Mouse (Mus musculus): Measurements from ENCODE around the gene Ano8. TPM values are rescaled to one million over a fixed set of nuclear protein-coding genes. Genes with fewer than 3 reads are reported as not detected.

The Ano8 gene
- polyA plus RNA-seq, 1 experiment from 2014 or later, result 3.2 TPM

DNA sequence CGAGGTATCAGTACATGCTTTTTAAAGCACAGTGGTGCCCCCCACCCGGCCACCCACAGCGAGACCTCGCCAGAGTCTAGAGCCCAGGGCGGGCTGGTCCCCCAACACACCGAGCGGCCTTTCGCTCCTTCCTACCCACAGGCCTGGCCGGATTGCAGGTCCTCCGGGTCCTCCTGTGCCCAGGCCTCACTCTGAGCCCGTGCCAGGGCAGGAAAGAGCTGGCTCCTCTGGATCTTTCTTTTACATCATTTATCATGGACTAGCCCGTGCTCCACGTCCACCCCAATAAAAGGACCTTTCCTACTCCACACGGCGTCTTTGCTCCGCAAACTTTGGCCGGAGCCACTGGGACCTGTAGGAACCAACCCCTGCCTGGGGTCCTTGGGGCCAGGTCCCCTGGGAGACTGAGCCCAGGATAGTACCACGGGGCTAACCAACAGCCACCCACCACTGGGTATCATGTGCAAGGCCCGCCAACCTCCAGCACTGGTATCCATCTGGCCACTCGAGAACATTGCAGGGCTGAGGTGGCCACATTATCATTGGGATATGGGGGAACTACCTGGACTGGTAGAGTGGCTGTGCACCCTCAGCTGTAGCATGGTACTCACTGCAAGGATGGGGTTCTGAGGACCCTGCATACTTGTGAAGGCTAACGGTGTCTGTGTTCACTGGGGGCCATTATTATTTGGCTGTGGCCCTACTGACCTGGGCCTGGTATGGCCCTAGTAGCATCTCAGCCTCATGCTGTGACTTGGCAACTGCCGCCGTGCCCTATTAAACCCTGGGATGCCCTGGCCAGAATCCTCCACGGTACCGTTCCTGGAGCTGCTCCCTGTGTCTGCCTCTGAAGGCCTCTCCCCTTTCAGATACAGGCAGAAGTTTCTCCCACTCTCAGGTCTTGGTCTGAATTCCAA is 10.7 kb downstream of the Ano8 start:
- Histone ChIP-seq H3K27me3 (replicated peaks; ENCODE audit: low read depth, poor library complexity, severe bottlenecking) (peaks cover 19% of the 10 kb centered on the region), H3K4me1 (peaks cover 34% of the 10 kb centered on the region), H3K27ac (replicated peaks) (no peak overlapping the region), H3K36me3 (replicated peaks) (peaks cover 81% of the 10 kb centered on the region), H3K9me3 (no peaks in the 10 kb centered on the region), H3K4me3 (peak overlapping the region; percentile 71)
- DNase-seq (ENCODE audit: low spot score), result no peak
- WGBS, result 89% methylated on average over 25 of the region's 25 CpGs

DNA sequence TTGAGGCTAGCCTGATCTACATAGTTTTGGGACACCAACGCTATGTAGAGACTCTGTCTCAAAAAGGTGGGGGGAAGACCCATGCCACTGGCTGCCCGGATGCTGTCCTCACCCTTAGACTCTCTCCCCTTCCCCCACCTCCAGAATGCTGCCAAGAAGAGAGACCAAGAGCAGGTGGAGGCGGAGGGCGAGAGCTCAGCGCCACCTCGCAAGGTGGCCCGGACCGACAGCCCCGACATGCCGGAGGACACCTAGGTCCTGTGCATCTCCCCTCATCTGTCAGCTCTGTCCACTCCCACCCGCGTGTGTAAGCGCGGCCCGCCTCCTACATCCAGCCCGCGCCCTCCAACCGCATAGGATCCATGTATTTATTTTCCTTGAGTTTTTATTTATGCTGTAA is 11.4 kb downstream of the Ano8 start:
- no peak for DNase-seq (ENCODE audit: low spot score)
- H3K27ac ChIP-seq (replicated peaks), result no peak overlapping the region
- H3K36me3 ChIP-seq (replicated peaks), result peaks cover 74% of the 10 kb centered on the region
- peaks cover 19% of the 10 kb centered on the region for H3K27me3 ChIP-seq (replicated peaks; ENCODE audit: low read depth, poor library complexity, severe bottlenecking)
- peaks cover 40% of the 10 kb centered on the region for H3K4me1 ChIP-seq
- 96% methylated on average over 18 of the region's 18 CpGs for WGBS
- no peaks in the 10 kb centered on the region for H3K9me3 ChIP-seq
- no peak overlapping the region for H3K4me3 ChIP-seq

DNA sequence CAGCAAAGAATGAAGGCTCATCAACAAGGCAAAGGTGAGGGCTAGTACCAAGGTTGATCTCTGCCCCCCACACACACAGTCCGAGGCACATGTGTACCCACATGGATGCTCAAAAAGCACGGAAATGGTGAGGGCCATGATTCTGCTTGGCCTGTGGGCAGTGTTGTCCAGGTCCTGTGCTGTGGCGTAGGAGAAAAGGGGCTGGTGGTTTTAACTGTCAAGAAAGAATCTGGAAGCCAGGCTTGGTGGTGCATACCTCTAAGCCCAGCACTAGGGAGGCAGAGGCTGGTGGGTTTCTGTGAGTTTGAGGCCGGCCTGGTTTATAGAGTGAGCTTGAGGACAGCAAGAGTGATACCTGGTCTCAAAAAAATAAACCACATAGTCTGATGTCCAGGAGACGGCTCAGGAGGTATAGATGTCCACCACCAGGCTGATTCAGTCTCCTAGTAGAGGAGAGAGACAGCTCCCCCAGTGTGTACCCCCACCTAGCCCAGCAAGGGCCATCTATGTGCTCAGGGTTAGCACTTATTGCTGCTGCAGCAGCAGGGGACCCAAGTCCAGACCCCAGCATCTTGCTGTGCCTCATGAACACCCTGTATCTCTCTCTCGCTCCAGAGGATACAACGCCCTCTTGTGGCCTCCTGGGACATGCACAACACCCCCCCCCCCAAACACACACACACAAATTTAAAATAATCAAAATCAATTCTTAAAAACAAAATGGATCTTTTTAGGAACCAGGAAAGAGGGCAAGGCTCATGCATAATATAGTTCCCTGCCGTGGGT is 13.0 kb downstream of the Ano8 start:
- no peak for DNase-seq (ENCODE audit: low spot score)
- H3K36me3 ChIP-seq (replicated peaks), result peaks cover 61% of the 10 kb centered on the region
- H3K4me3 ChIP-seq, result no peak overlapping the region
- H3K27me3 ChIP-seq (replicated peaks; ENCODE audit: low read depth, poor library complexity, severe bottlenecking), result 0 out of 2 replicates have a peak, but pooled peaks cover 5% of the 10 kb centered on the region
- H3K4me1 ChIP-seq, result peaks cover 42% of the 10 kb centered on the region
- no peaks in the 10 kb centered on the region for H3K9me3 ChIP-seq
- no peak overlapping the region for H3K27ac ChIP-seq (replicated peaks)
- WGBS, result 86% methylated on average over 8 of the region's 8 CpGs

DNA sequence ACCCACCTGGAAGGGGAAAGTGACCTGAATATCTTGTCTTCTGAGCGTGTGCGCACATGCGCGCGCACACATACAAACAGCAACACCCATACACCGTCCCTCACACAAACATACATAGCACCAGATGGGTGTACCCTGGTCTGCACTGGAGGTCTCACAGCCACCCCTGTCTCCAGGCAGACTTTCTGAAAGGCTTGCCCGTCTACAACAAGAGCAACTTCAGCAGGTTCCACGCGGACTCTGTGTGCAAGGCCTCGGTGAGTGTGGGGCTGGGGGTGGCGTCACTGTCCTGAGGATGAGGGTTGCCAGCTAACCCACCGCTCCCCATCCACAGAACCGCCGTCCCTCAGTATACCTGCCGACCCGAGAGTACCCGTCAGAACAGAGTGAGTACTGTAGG is 13.9 kb downstream of the Ano8 start:
- no peak for DNase-seq (ENCODE audit: low spot score)
- H3K4me1 ChIP-seq, result peaks cover 33% of the 10 kb centered on the region
- 93% methylated on average over 17 of the region's 17 CpGs for WGBS
- H3K27ac ChIP-seq (replicated peaks), result no peak overlapping the region
- H3K27me3 ChIP-seq (replicated peaks; ENCODE audit: low read depth, poor library complexity, severe bottlenecking), result no peaks in the 10 kb centered on the region
- H3K4me3 ChIP-seq, result no peak overlapping the region
- peaks cover 62% of the 10 kb centered on the region for H3K36me3 ChIP-seq (replicated peaks)
- no peaks in the 10 kb centered on the region for H3K9me3 ChIP-seq

DNA sequence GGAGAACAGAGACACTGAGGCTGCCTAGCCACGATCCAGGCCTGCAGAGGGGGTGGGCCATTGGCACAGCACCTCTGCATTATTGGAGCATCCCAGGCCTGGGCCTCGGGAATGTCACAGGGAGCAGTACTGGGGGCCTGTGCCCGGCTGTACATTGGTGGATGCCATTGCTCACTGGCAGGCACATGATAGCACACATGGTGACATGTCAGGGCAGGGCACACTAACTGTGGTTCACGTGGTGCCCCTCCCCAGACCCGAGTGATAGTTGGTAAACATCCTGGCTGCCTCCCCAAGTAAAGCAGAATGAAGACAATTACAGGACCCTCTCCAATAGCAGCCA is 14.9 kb downstream of the Ano8 start:
- DNase-seq (ENCODE audit: low spot score), result no peak
- H3K4me3 ChIP-seq, result peak overlapping the region; percentile 99
- peaks cover 71% of the 10 kb centered on the region for H3K36me3 ChIP-seq (replicated peaks)
- no peak overlapping the region for H3K27ac ChIP-seq (replicated peaks)
- H3K9me3 ChIP-seq, result no peaks in the 10 kb centered on the region
- 84% methylated on average over 5 of the region's 5 CpGs for WGBS
- H3K4me1 ChIP-seq, result peaks cover 25% of the 10 kb centered on the region
- no peaks in the 10 kb centered on the region for H3K27me3 ChIP-seq (replicated peaks; ENCODE audit: low read depth, poor library complexity, severe bottlenecking)

DNA sequence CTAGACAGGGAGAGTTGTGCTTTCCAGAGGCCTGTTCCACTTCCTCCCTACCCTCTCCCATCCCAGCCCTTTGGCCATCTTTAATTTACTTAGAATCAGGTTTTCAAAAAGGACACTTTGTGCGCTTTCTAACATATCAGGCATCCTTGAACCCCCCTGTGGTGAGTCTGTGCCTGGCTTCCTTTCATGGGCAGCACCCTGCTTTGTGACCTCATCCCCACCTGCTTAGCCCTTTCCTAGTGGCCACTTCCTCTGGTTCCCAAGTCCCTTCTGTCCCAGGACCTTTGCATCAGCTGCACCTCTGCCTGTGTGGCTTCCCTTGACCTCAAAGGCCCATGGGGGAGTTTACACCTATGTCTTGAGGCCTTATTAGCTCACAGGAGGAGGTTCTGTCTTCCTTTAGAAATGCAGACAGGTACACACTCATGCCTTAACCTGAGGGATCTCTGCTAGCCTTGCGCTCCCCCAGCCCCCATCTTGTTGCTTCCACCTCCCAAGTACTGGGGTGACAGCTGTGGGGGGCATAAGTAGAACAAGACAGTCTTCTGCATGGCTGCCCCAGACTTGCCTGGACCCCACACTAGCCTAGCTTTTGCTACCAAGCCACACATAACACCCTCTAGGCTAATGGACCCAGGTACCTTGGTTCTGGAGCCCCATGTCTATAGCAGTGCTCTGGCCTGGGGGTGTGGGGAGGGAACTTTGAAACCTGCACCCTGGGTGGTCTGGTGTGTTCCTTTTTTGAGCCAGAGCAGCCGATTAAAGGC is 15.4 kb downstream of the Ano8 start:
- Histone ChIP-seq H3K27me3 (replicated peaks; ENCODE audit: low read depth, poor library complexity, severe bottlenecking) (no peaks in the 10 kb centered on the region), H3K4me1 (peaks cover 25% of the 10 kb centered on the region), H3K27ac (replicated peaks) (peak overlapping the region; percentile 92; the same call in 1 of the 2 replicates), H3K4me3 (peak overlapping the region; percentile 99), H3K9me3 (no peaks in the 10 kb centered on the region), H3K36me3 (replicated peaks) (peaks cover 68% of the 10 kb centered on the region)
- 88% methylated on average over 3 of the region's 3 CpGs for WGBS
- DNase-seq (ENCODE audit: low spot score), result no peak

DNA sequence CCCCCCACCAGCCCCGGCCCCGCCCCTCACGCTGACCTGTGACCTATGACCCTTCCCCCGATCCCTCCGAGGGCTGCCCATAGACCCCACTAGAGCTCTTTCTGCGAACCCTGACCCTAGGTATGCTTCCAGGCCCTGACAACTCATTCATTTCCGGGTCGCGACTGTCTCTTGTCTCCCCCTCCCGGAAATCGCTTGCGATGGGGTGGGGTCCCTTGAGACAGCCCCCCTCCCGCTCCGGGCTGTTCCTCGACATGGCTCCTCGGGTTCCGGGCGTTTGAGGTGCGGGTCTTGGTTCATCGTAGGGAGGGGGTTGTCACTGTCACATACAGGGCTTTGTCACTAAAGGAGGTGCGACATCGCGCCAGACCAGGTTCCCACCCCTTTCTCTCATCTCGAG is 16.4 kb downstream of the Ano8 start:
- Histone ChIP-seq H3K27ac (replicated peaks) (peak overlapping the region; percentile 92), H3K36me3 (replicated peaks) (peaks cover 59% of the 10 kb centered on the region), H3K4me3 (peak overlapping the region; percentile 99), H3K9me3 (no peaks in the 10 kb centered on the region), H3K27me3 (replicated peaks; ENCODE audit: low read depth, poor library complexity, severe bottlenecking) (no peaks in the 10 kb centered on the region), H3K4me1 (peaks cover 28% of the 10 kb centered on the region)
- DNase-seq (ENCODE audit: low spot score), result peak; percentile 70
- under 1% methylated on average over 24 of the region's 24 CpGs for WGBS

DNA sequence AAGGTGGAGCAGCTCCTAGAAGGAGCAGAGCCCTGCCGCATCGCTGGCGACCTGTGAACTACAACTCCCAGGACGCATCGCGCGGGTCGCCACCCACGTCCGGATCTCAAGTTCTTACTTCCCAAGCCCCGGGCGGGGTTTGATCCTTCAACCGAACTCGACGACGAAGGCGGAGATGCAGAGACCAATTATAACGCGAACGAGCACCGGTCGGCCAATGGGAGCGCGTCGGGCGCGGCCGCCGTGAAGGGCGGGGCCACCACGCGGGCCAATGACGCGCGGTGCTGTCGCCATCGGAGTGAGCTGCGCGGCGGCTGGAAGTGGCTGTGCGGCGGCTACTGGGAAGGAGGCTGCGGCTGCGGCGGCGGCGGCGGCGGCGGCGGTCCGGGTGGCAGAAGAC is 16.8 kb downstream of the Ano8 start, which contains the start of gene Dda1:
Dda1 (plus strand) TSS at position 284 of the 400 bp plus-strand sequence.
- H3K36me3 ChIP-seq (replicated peaks), result peaks cover 54% of the 10 kb centered on the region
- peak within 1 kb of the TSS; percentile 92 for H3K27ac ChIP-seq (replicated peaks)
- H3K4me1 ChIP-seq, result peaks cover 33% of the 10 kb centered on the region
- H3K27me3 ChIP-seq (replicated peaks; ENCODE audit: low read depth, poor library complexity, severe bottlenecking), result no peaks in the 10 kb centered on the region
- peak; percentile 99 for DNase-seq (ENCODE audit: low spot score)
- H3K4me3 ChIP-seq, result peak within 1 kb of the TSS; percentile 99
- under 1% methylated on average over 52 of the region's 52 CpGs for WGBS
- H3K9me3 ChIP-seq, result no peaks in the 10 kb centered on the region

DNA sequence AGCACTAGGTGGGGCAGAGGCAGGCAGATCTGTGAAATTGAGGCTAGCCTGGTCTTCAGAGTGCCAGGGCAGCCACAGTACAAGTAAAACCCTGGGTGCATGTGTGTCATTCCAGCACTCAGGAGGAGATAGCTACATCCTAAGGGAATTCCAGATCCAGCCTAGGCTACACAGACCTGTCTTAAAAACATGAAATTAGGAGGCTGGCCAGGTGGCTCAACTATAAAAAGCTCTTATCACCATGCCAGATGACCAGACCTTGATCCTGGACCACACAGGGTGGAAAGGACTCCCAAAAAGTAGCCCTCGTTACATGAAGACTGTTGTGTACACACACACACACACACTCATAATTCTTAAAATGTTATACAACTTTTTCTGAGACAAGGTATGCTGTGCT is 17.8 kb downstream of the Ano8 start:
- peaks cover 43% of the 10 kb centered on the region for H3K4me1 ChIP-seq
- DNase-seq (ENCODE audit: low spot score), result no peak
- H3K4me3 ChIP-seq, result no peak overlapping the region
- WGBS, result 90% methylated on average over 1 of the region's 1 CpGs
- H3K36me3 ChIP-seq (replicated peaks), result peaks cover 45% of the 10 kb centered on the region
- no peaks in the 10 kb centered on the region for H3K27me3 ChIP-seq (replicated peaks; ENCODE audit: low read depth, poor library complexity, severe bottlenecking)
- H3K27ac ChIP-seq (replicated peaks), result no peak overlapping the region
- H3K9me3 ChIP-seq, result no peaks in the 10 kb centered on the region

DNA sequence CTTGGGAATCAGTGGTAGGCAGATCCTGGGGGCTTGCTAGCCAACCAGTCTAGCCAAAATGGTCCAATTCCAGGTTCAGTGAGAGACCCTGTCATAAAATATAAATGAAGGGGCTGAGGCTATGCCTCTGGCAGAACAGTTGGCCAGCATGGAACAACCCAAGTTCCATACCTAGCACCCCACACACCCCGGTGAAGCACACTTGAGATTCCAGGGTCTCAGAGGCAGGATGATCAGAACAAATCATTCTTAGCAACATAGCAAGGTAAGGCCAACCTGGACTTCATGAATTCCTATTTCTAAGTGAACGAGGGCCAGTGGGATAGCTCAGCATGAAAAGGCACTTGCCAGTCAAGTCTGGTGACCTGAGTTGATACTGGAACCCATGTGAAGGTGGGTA is 18.6 kb downstream of the Ano8 start:
- Histone ChIP-seq H3K9me3 (no peaks in the 10 kb centered on the region), H3K36me3 (replicated peaks) (peaks cover 37% of the 10 kb centered on the region), H3K4me3 (peak overlapping the region; percentile 16; the same call in 1 of the 2 replicates), H3K27ac (replicated peaks) (no peak overlapping the region), H3K27me3 (replicated peaks; ENCODE audit: low read depth, poor library complexity, severe bottlenecking) (peaks cover 5% of the 10 kb centered on the region; the same call in 1 of the 2 replicates), H3K4me1 (peaks cover 51% of the 10 kb centered on the region)
- WGBS, result 91% methylated on average over 2 of the region's 2 CpGs
- no peak for DNase-seq (ENCODE audit: low spot score)

DNA sequence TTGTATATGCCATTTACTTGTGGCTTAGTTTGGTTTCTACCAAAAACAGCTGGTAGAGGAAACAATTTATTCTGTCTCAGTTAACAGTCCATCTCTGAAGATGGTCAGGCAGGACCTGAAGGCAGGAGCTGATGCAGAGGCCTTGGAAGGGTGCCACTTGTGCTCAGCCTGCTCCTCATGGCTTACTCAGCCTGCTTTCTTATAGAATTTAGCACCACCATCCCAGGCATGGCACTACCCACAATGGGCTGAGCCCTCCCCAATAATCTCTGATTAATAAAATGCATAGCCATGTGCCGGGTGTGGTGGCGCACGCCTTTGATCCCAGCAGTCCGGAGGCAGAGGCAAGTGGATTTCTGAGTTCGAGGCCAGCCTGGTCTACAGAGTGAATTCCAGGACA is 19.6 kb downstream of the Ano8 start:
- Histone ChIP-seq H3K27me3 (replicated peaks; ENCODE audit: low read depth, poor library complexity, severe bottlenecking) (peaks cover 15% of the 10 kb centered on the region), H3K4me1 (peaks cover 60% of the 10 kb centered on the region), H3K27ac (replicated peaks) (no peak overlapping the region), H3K36me3 (replicated peaks) (peaks cover 34% of the 10 kb centered on the region), H3K4me3 (0 out of 2 replicates have a peak overlapping the region, but pooled peaks have one; percentile 90), H3K9me3 (no peaks in the 10 kb centered on the region)
- WGBS, result 92% methylated on average over 5 of the region's 5 CpGs
- DNase-seq (ENCODE audit: low spot score), result no peak

DNA sequence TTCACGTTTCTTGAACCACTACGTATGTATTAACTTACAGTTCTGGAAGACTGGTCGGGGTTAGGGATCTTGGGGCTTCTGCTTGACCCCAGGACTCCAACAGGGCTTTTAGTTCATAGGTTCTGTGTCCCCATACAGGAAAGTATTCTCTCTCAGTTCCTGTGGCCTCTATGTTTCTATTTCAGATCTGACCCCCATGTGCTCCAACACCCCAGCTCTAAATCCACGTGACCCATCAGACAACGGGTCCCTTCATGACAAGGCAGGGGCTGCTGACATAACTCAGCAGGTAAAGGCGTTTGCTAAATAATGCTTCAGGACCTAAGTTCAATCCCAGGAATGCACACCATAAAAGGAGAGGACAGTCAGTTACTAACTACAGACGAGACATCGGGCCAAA is 20.0 kb downstream of the Ano8 start:
- no peak for DNase-seq (ENCODE audit: low spot score)
- Histone ChIP-seq H3K9me3 (no peaks in the 10 kb centered on the region), H3K36me3 (replicated peaks) (peaks cover 34% of the 10 kb centered on the region), H3K4me1 (peaks cover 58% of the 10 kb centered on the region), H3K4me3 (peak overlapping the region; percentile 90), H3K27ac (replicated peaks) (peak overlapping the region; percentile 87; the same call in 1 of the 2 replicates), H3K27me3 (replicated peaks; ENCODE audit: low read depth, poor library complexity, severe bottlenecking) (peaks cover 19% of the 10 kb centered on the region)
- 83% methylated on average over 8 of the region's 8 CpGs for WGBS
